Mouse (Mus musculus) CH12.LX (cell line): Measurements from ENCODE around the gene Mapk6. TPM values are rescaled to one million over a fixed set of nuclear protein-coding genes. Genes with fewer than 3 reads are reported as not detected.
"Not testable (repeated sequence)": the region's sequence is repeated elsewhere in the genome, so short reads cannot be mapped to it uniquely, and the experiment has no call there.

ENCODE experiments used
- DNase-seq: peaks from one replicate; pipeline ENCODE4 v3.0.0-alpha.2; 2013; ENCODE audit errors: extremely low read depth
- H3K27ac ChIP-seq: 2 replicates; pipeline ENCODE4 v1.5.1; 2012; ENCODE audit warnings: low read depth, mild to moderate bottlenecking, control low read depth, moderate library complexity; ENCODE audit not compliant: insufficient read depth
- H3K27me3 ChIP-seq: replicated peaks from 2 replicates; pipeline ENCODE3; 2012; ENCODE audit warnings: inconsistent platforms
- H3K36me3 ChIP-seq, 2 experiments: replicated peaks in 1 of 2; 2 replicates each; pipeline versions ENCODE3 to v1.6.1; 2012; ENCODE audit warnings: inconsistent platforms in 1 of 2, low read length in 1 of 2, mild to moderate bottlenecking in 1 of 2, mixed read lengths in 1 of 2, moderate library complexity in 1 of 2; ENCODE audit not compliant: control insufficient read depth in 1 of 2, insufficient read depth in 1 of 2
- H3K4me1 ChIP-seq, 2 experiments: 2 replicates each; pipeline ENCODE4 v1.6.1; 2012; ENCODE audit warnings: inconsistent platforms in 1 of 2, moderate library complexity in 1 of 2; ENCODE audit not compliant: insufficient read depth in 2 of 2, control insufficient read depth in 1 of 2
- H3K4me2 ChIP-seq: 2 replicates; pipeline ENCODE4 v1.6.1; 2012; ENCODE audit warnings: low read depth, mild to moderate bottlenecking, control low read depth; ENCODE audit not compliant: poor library complexity, insufficient read depth, severe bottlenecking
- H3K4me3 ChIP-seq, 3 experiments: fragments of 150-350 bp in 1 of 3; sonication (generic) in 1 of 3; replicated peaks in 1 of 3; 2 replicates each; pipeline versions ENCODE3 to v1.5.1; 2011 to 2012; ENCODE audit warnings: low read depth in 2 of 3, low read length in 2 of 3, mild to moderate bottlenecking in 2 of 3, moderate library complexity in 2 of 3, control low read depth in 1 of 3, improper control_type of control experiment in 1 of 3, inconsistent platforms in 1 of 3, mixed read lengths in 1 of 3; ENCODE audit not compliant: poor library complexity in 1 of 3
- H3K79me2 ChIP-seq: replicated peaks from 2 replicates; pipeline ENCODE4 v1.6.1; 2012; ENCODE audit warnings: mild to moderate bottlenecking, moderate library complexity; ENCODE audit not compliant: control insufficient read depth, poor library complexity, insufficient read depth, severe bottlenecking; ENCODE audit errors: extremely low read depth
- H3K9ac ChIP-seq: 2 replicates; pipeline ENCODE4 v1.6.1; 2012; ENCODE audit warnings: low read depth, mild to moderate bottlenecking, control low read depth, moderate library complexity; ENCODE audit not compliant: insufficient read depth
- H3K9me3 ChIP-seq: replicated peaks from 2 replicates; pipeline ENCODE3; 2012; ENCODE audit warnings: low read length, inconsistent platforms, mixed read lengths
- CHD2 ChIP-seq: IDR thresholded peaks from 2 replicates; pipeline ENCODE4 v1.6.1; 2011; ENCODE audit warnings: low read length, improper control_type of control experiment
- CTCF ChIP-seq, 2 experiments: IDR thresholded peaks in 1 of 2; conservative IDR thresholded peaks in 1 of 2; 2 replicates each; pipeline ENCODE4 v1.5.1; 2011 to 2012; ENCODE audit warnings: low read depth in 2 of 2, low read length in 2 of 2, improper control_type of control experiment in 1 of 2, inconsistent platforms in 1 of 2, mild to moderate bottlenecking in 1 of 2, moderate library complexity in 1 of 2
- ELF1 ChIP-seq: IDR thresholded peaks from 2 replicates; pipeline ENCODE4 v1.6.1; 2014; ENCODE audit warnings: low read depth, mild to moderate bottlenecking, inconsistent platforms, low read length, improper control_type of control experiment
- HCFC1 ChIP-seq: IDR thresholded peaks from 2 replicates; pipeline ENCODE4 v1.6.1; 2012; ENCODE audit warnings: low read depth, mild to moderate bottlenecking, inconsistent platforms, low read length, improper control_type of control experiment
- IRF4 ChIP-seq: IDR thresholded peaks from 2 replicates; pipeline ENCODE4 v1.6.1; 2014; ENCODE audit warnings: low read depth, mild to moderate bottlenecking, inconsistent platforms, low read length, improper control_type of control experiment
- JUN ChIP-seq: IDR thresholded peaks from 2 replicates; pipeline ENCODE4 v1.6.1; 2011; ENCODE audit warnings: low read depth, mild to moderate bottlenecking, low read length, improper control_type of control experiment, moderate library complexity; ENCODE audit not compliant: insufficient read depth
- JUND ChIP-seq: conservative IDR thresholded peaks from 2 replicates; pipeline ENCODE4 v1.6.1; 2011; ENCODE audit warnings: low read depth, low read length, improper control_type of control experiment
- MAX ChIP-seq: IDR thresholded peaks from 2 replicates; pipeline ENCODE4 v1.6.1; 2011; ENCODE audit warnings: low read length, improper control_type of control experiment
- MAZ ChIP-seq: IDR thresholded peaks from 2 replicates; pipeline ENCODE4 v1.6.1; 2012; ENCODE audit warnings: low read depth, mild to moderate bottlenecking, inconsistent platforms, low read length, improper control_type of control experiment, moderate library complexity
- MEF2A ChIP-seq: IDR thresholded peaks from 2 replicates; pipeline ENCODE4 v1.6.1; 2014; ENCODE audit warnings: low read depth, mild to moderate bottlenecking, inconsistent platforms, low read length, improper control_type of control experiment, borderline replicate concordance
- MXI1 ChIP-seq: IDR thresholded peaks from 2 replicates; pipeline ENCODE4 v1.6.1; 2011; ENCODE audit warnings: mild to moderate bottlenecking, low read depth, low read length, improper control_type of control experiment
- NRF1 ChIP-seq: IDR thresholded peaks from 2 replicates; pipeline ENCODE4 v1.6.1; 2014; ENCODE audit warnings: low read depth, mild to moderate bottlenecking, inconsistent platforms, low read length, improper control_type of control experiment, moderate library complexity
- RCOR1 ChIP-seq: conservative IDR thresholded peaks from 2 replicates; pipeline ENCODE4 v1.6.1; 2012; ENCODE audit warnings: low read depth, mild to moderate bottlenecking, inconsistent platforms, low read length, improper control_type of control experiment
- TBP ChIP-seq: conservative IDR thresholded peaks from 2 replicates; pipeline ENCODE4 v1.6.1; 2011; ENCODE audit warnings: low read depth, low read length, improper control_type of control experiment
- UBTF ChIP-seq: IDR thresholded peaks from 2 replicates; pipeline ENCODE4 v1.6.1; 2012; ENCODE audit warnings: low read depth, mild to moderate bottlenecking, inconsistent platforms, low read length, improper control_type of control experiment, moderate library complexity
- USF2 ChIP-seq: conservative IDR thresholded peaks from 2 replicates; pipeline ENCODE4 v1.6.1; 2011; ENCODE audit warnings: low read depth, low read length, improper control_type of control experiment
- ZNF384 ChIP-seq: IDR thresholded peaks from 2 replicates; pipeline ENCODE4 v1.6.1; 2012; ENCODE audit warnings: low read depth, low read length, improper control_type of control experiment, inconsistent platforms
- dilution Hi-C: fragments of 300-500 bp; cut with MboI; formaldehyde crosslinking; loops from 2 replicates; pipeline ENCODE4 v1.14.3; 2020; ENCODE audit warnings: low sequenced_read_pairs; ENCODE audit not compliant: extremely low pct_unique_long_range_greater_than_20kb, extremely low pct_ligation_motif_present
- in situ Hi-C: fragments of 300-500 bp; cut with MboI; formaldehyde crosslinking; loops from 3 replicates; pipeline ENCODE4 v1.14.3; 2019; ENCODE audit warnings: low sequenced_read_pairs, low pct_ligation_motif_present, low pct_unique_long_range_greater_than_20kb, mixed read lengths
- polyA plus RNA-seq: library from polyadenylated mRNA; unstranded; fragments of >175 nt; gene quantifications from 2 replicates; pipeline ENCODE4 v1.2.1, GENCODE M21; 2012; ENCODE audit warnings: low read depth; ENCODE audit not compliant: insufficient read length
- total RNA-seq, 2 experiments: library from RNA; depleted of rRNA; stranded (reverse); fragments of 300-350 nt in 1 of 2; fragments of >200 nt in 1 of 2; gene quantifications; 2 replicates each; pipeline ENCODE4 v1.2.3; 2012 to 2014

Mapk6 gene
- total and polyA plus RNA-seq, 3 experiments = 23.3 to 62.2 (median 34.2) TPM

DNA sequence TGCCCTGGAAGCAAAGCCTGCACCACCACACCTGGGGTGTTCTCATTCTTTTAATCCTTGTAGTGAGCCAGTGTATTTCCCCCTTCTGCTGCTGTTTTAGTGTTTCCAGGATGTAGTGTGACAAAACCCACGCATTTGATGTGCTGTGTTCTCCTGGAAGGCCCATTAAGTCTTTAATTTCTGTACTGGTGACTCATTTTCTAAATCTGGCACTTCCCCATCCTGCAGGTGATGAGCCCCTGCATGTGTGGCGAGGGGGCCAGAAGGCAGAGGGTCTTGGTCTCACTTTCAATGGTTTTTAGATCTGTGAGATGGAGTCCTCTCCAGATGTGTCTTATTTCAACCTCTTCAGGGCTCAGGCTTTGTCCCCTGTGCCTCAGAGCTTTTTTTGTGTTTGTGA is 44.2 kb upstream of the Mapk6 start (continued):
- TF ChIP-seq MAZ (peak; percentile 91), UBTF (no peak), MXI1 (peak; percentile 86), ELF1 (peak; percentile 57), MEF2A (peak; percentile 99), TBP (no peak), USF2 (no peak), NRF1 (0 out of 2 replicates have a peak, but pooled peaks have one; percentile 17), JUND (peak; percentile 91), ZNF384 (no peak), MAX (peak; percentile 60; the same call in 1 of the 2 replicates)

DNA sequence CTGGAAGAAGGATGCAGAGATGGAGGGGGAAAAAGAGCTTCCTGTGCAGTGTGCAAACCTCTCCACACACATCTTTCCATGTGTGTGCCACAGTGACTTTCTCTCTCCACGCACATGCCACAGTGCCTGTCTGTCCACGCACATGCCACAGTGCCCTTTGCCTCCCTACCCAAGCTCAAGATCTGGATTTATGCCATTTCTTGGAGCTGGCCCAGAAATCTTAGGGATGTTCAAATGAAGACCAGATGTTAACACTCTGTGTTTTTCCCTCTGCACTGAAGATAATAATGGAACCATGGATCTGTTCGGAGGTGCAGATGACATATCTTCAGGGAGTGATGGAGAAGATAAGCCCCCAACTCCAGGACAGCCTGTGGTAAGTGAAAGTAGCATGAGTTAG is 38.2 kb upstream of the Mapk6 start:
- Histone ChIP-seq H3K4me3 (no peak overlapping the region), H3K9ac (no peak overlapping the region), H3K79me2 (peaks cover 26% of the 10 kb centered on the region)
- no peak for TF ChIP-seq USF2
- TF ChIP-seq IRF4 = no peak
- no peak for TF ChIP-seq HCFC1
- TF ChIP-seq TBP = no peak
- no peak for TF ChIP-seq CHD2
- no peak for TF ChIP-seq RCOR1
- no peak for TF ChIP-seq UBTF
- TF ChIP-seq CTCF (conservative IDR thresholded peaks at IDR 0.05 in 1 of 2, IDR thresholded peaks at IDR 0.05 in 1 of 2; ENCODE audit: low read depth in 2 of 2, low read length in 2 of 2) = no peak
- TF ChIP-seq JUN = no peak
- TF ChIP-seq ZNF384 = no peak
- TF ChIP-seq, all 38 proteins: peak for 0
- Histone ChIP-seq H3K27ac (no peak overlapping the region), H3K36me3 (peaks cover 66 to 79% of the 10 kb centered on the region in 2 experiments), H3K4me1 (peaks cover 3 to 28% of the 10 kb centered on the region in 2 experiments), H3K4me2 (no peak overlapping the region), H3K27me3 (no peaks in the 10 kb centered on the region), H3K9me3 (peaks cover 9% of the 10 kb centered on the region)
- in situ Hi-C loops = no loop called here
- dilution Hi-C loops = no loop called here
- DNase-seq = no peak

DNA sequence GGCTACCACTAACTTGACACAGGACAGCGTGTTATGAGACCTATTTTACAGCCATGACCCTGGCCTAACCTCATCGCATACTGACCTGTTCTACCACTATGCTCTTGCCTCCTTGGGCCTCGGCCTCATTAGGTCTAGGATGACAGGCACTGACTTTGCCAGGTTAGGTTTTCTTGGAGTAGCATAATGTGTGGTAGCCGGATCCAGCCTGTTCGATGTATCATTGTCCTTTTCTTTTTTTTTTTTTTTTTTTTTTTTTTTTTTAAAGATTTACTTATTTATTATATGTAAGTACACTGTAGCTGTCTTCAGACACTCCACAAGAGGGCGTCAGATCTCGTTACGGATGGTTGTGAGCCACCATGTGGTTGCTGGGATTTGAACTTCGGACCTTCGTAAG is 36.8 kb upstream of the Mapk6 start:
- H3K4me2 ChIP-seq, H3K9me3 ChIP-seq, H3K27me3 ChIP-seq, H3K4me3 ChIP-seq: not testable (repeated sequence)
- peaks cover 4 to 28% of the 10 kb centered on the region in 2 experiments for H3K4me1 ChIP-seq
- H3K79me2 ChIP-seq = peaks cover 40% of the 10 kb centered on the region
- TF ChIP-seq ZNF384 (peak; percentile 56), CTCF (conservative IDR thresholded peaks at IDR 0.05 in 1 of 2, IDR thresholded peaks at IDR 0.05 in 1 of 2; ENCODE audit: low read depth in 2 of 2, low read length in 2 of 2) (peak in 1 of 2 experiments; percentile 27; a peak in 1 of 4 replicates)
- TF ChIP-seq, all 38 proteins: peak for 2; not testable (repeated sequence) for 36
- in situ Hi-C loops, H3K27ac ChIP-seq, dilution Hi-C loops, DNase-seq, H3K9ac ChIP-seq: not testable (repeated sequence)
- peaks cover 56 to 67% of the 10 kb centered on the region in 2 experiments for H3K36me3 ChIP-seq
